Mouse (Mus musculus) MEL (cell line): ENCODE data around the gene 4921517D22Rik. TPM values are rescaled to one million over a fixed set of nuclear protein-coding genes. Genes with fewer than 3 reads are reported as not detected.

Experiments
- DNase-seq: peaks from one replicate; pipeline ENCODE4 v3.0.0; 2011; ENCODE audit warnings: low read depth, low spot score
- H3K27ac ChIP-seq: 2 replicates; pipeline ENCODE4 v1.5.1; 2012; ENCODE audit warnings: low read depth, mild to moderate bottlenecking, control low read depth, low read length, moderate library complexity; ENCODE audit not compliant: control insufficient read depth
- H3K27me3 ChIP-seq, 2 experiments: fragments of 150-350 bp in 1 of 2; sonication (generic) in 1 of 2; 2 replicates each; pipeline ENCODE4 v1.6.1; 2012; ENCODE audit warnings: low read length in 2 of 2, mild to moderate bottlenecking in 2 of 2, improper control_type of control experiment in 1 of 2, moderate library complexity in 1 of 2; ENCODE audit not compliant: insufficient read depth in 2 of 2, control insufficient read depth in 1 of 2
- H3K36me3 ChIP-seq, 2 experiments: 2 replicates each; pipeline ENCODE4 v1.6.1; 2012 to 2014; ENCODE audit warnings: low read length in 2 of 2, improper control_type of control experiment in 1 of 2, inconsistent platforms in 1 of 2, mild to moderate bottlenecking in 1 of 2; ENCODE audit not compliant: insufficient read depth in 2 of 2, control insufficient read depth in 1 of 2
- H3K4me1 ChIP-seq, 2 experiments: fragments of 150-350 bp in 1 of 2; sonication (generic) in 1 of 2; 2 replicates each; pipeline ENCODE4 v1.6.1; 2012; ENCODE audit warnings: low read length in 2 of 2, improper control_type of control experiment in 1 of 2, mild to moderate bottlenecking in 1 of 2; ENCODE audit not compliant: insufficient read depth in 2 of 2, control insufficient read depth in 1 of 2
- H3K4me3 ChIP-seq, 2 experiments: fragments of 150-350 bp in 1 of 2; sonication (generic) in 1 of 2; 2 replicates each; pipeline ENCODE4 v1.5.1; 2012; ENCODE audit warnings: low read depth in 2 of 2, low read length in 2 of 2, mild to moderate bottlenecking in 2 of 2, moderate library complexity in 2 of 2, control low read depth in 1 of 2, improper control_type of control experiment in 1 of 2; ENCODE audit not compliant: control insufficient read depth in 1 of 2, insufficient read depth in 1 of 2
- H3K79me2 ChIP-seq: 2 replicates; pipeline ENCODE4 v1.6.1; 2012; ENCODE audit warnings: mild to moderate bottlenecking, low read length, moderate library complexity; ENCODE audit not compliant: control insufficient read depth, poor library complexity, insufficient read depth
- H3K9ac ChIP-seq: 2 replicates; pipeline ENCODE4 v1.6.1; 2012; ENCODE audit warnings: low read depth, mild to moderate bottlenecking, control low read depth, low read length, moderate library complexity; ENCODE audit not compliant: control insufficient read depth, poor library complexity, severe bottlenecking
- H3K9me3 ChIP-seq: fragments of 150-350 bp; sonication (generic); replicated peaks from 2 replicates; pipeline ENCODE4 v1.6.1; 2012; ENCODE audit warnings: mild to moderate bottlenecking, low read length, improper control_type of control experiment, moderate library complexity; ENCODE audit not compliant: insufficient read depth
- CHD1 ChIP-seq: IDR thresholded peaks from 2 replicates; pipeline ENCODE4 v1.6.1; 2012; ENCODE audit warnings: low read depth, mild to moderate bottlenecking, inconsistent platforms, low read length, improper control_type of control experiment
- CTCF ChIP-seq, 3 experiments: IDR thresholded peaks in 2 of 3; conservative IDR thresholded peaks in 1 of 3; 2 replicates each; pipeline ENCODE4 v1.5.1; 2011 to 2012; ENCODE audit warnings: low read length in 3 of 3, low read depth in 2 of 3, mild to moderate bottlenecking in 2 of 3, improper control_type of control experiment in 1 of 3, inconsistent platforms in 1 of 3, mixed read lengths in 1 of 3, moderate library complexity in 1 of 3; ENCODE audit not compliant: control insufficient read depth in 1 of 3, insufficient read depth in 1 of 3, poor library complexity in 1 of 3, severe bottlenecking in 1 of 3
- E2F4 ChIP-seq: IDR thresholded peaks from 2 replicates; pipeline ENCODE4 v1.6.1; 2011; ENCODE audit warnings: low read depth, low read length, improper control_type of control experiment, borderline replicate concordance
- EP300 ChIP-seq, 2 experiments: IDR thresholded peaks; 2 replicates each; pipeline ENCODE4 v1.6.1; 2011; ENCODE audit warnings: improper control_type of control experiment in 2 of 2, low read length in 2 of 2, low read depth in 1 of 2, mild to moderate bottlenecking in 1 of 2
- ETS1 ChIP-seq: IDR thresholded peaks from 2 replicates; pipeline ENCODE4 v1.6.1; 2012; ENCODE audit warnings: low read depth, mild to moderate bottlenecking, inconsistent platforms, low read length, improper control_type of control experiment, moderate library complexity
- GABPA ChIP-seq: IDR thresholded peaks from 2 replicates; pipeline ENCODE4 v1.6.1; 2012; ENCODE audit warnings: low read depth, mild to moderate bottlenecking, inconsistent platforms, low read length, improper control_type of control experiment, moderate library complexity
- JUND ChIP-seq: IDR thresholded peaks from 2 replicates; pipeline ENCODE4 v1.6.1; 2011; ENCODE audit warnings: low read depth, mild to moderate bottlenecking, improper control_type of control experiment, low read length
- KAT2A ChIP-seq: conservative IDR thresholded peaks from 2 replicates; pipeline ENCODE4 v1.6.1; 2012; ENCODE audit warnings: low read depth, low read length, improper control_type of control experiment, inconsistent platforms
- MAFK ChIP-seq: IDR thresholded peaks from 2 replicates; pipeline ENCODE4 v1.6.1; 2011; ENCODE audit warnings: low read depth, mild to moderate bottlenecking, low read length, improper control_type of control experiment, borderline replicate concordance
- MAX ChIP-seq: IDR thresholded peaks from 2 replicates; pipeline ENCODE4 v1.6.1; 2011; ENCODE audit warnings: low read length, improper control_type of control experiment
- MEF2A ChIP-seq: IDR thresholded peaks from 2 replicates; pipeline ENCODE4 v1.6.1; 2014; ENCODE audit warnings: low read depth, mild to moderate bottlenecking, inconsistent platforms, low read length, improper control_type of control experiment; ENCODE audit not compliant: poor library complexity, insufficient replicate concordance, severe bottlenecking; ENCODE audit errors: extremely low read depth
- MXI1 ChIP-seq: IDR thresholded peaks from 2 replicates; pipeline ENCODE4 v1.6.1; 2011; ENCODE audit warnings: mild to moderate bottlenecking, low read depth, low read length, improper control_type of control experiment
- MYB ChIP-seq: IDR thresholded peaks from 2 replicates; pipeline ENCODE4 v1.6.1; 2011; ENCODE audit warnings: mild to moderate bottlenecking, low read depth, low read length, improper control_type of control experiment
- MYC ChIP-seq: IDR thresholded peaks from 2 replicates; pipeline ENCODE4 v1.6.1; 2011; ENCODE audit warnings: low read depth, mild to moderate bottlenecking, low read length, improper control_type of control experiment, moderate library complexity
- NELFE ChIP-seq: IDR thresholded peaks from 2 replicates; pipeline ENCODE4 v1.6.1; 2011; ENCODE audit warnings: low read depth, low read length, improper control_type of control experiment
- POLR2A ChIP-seq, 2 experiments: IDR thresholded peaks; 2 replicates each; pipeline ENCODE4 v1.6.1; 2011 to 2012; ENCODE audit warnings: low read length in 2 of 2, mild to moderate bottlenecking in 2 of 2, control low read depth in 1 of 2, improper control_type of control experiment in 1 of 2, low read depth in 1 of 2, moderate library complexity in 1 of 2; ENCODE audit not compliant: control insufficient read depth in 1 of 2, insufficient read depth in 1 of 2, poor library complexity in 1 of 2
- RAD21 ChIP-seq: IDR thresholded peaks from 2 replicates; pipeline ENCODE4 v1.6.1; 2011; ENCODE audit warnings: mild to moderate bottlenecking, low read depth, low read length, improper control_type of control experiment
- RCOR1 ChIP-seq: IDR thresholded peaks from 2 replicates; pipeline ENCODE4 v1.6.1; 2012; ENCODE audit warnings: low read depth, mild to moderate bottlenecking, inconsistent platforms, low read length, improper control_type of control experiment
- SMC3 ChIP-seq: IDR thresholded peaks from 2 replicates; pipeline ENCODE4 v1.6.1; 2011; ENCODE audit warnings: low read depth, low read length, improper control_type of control experiment
- TAL1 ChIP-seq: IDR thresholded peaks from 2 replicates; pipeline ENCODE4 v1.6.1; 2012; ENCODE audit warnings: mild to moderate bottlenecking, inconsistent platforms, low read length, moderate library complexity, mixed read lengths
- TBP ChIP-seq: IDR thresholded peaks from 2 replicates; pipeline ENCODE4 v1.8.0; 2011; ENCODE audit warnings: low read depth, low read length, improper control_type of control experiment
- USF1 ChIP-seq: IDR thresholded peaks from 2 replicates; pipeline ENCODE4 v1.6.1; 2014; ENCODE audit warnings: low read depth, mild to moderate bottlenecking, inconsistent platforms, low read length, improper control_type of control experiment, moderate library complexity
- USF2 ChIP-seq, 2 experiments: IDR thresholded peaks; 2 replicates each; pipeline ENCODE4 v1.6.1; 2011 to 2012; ENCODE audit warnings: improper control_type of control experiment in 2 of 2, low read length in 2 of 2, borderline replicate concordance in 1 of 2, inconsistent platforms in 1 of 2, low read depth in 1 of 2, mild to moderate bottlenecking in 1 of 2; ENCODE audit not compliant: insufficient read depth in 1 of 2
- ZC3H11A ChIP-seq: IDR thresholded peaks from 2 replicates; pipeline ENCODE4 v1.6.1; 2012; ENCODE audit warnings: low read depth, mild to moderate bottlenecking, inconsistent platforms, low read length, improper control_type of control experiment
- ZKSCAN1 ChIP-seq: IDR thresholded peaks from 2 replicates; pipeline ENCODE4 v1.6.1; 2012; ENCODE audit warnings: low read depth, mild to moderate bottlenecking, inconsistent platforms, low read length, improper control_type of control experiment, moderate library complexity
- ZMIZ1 ChIP-seq: IDR thresholded peaks from 2 replicates; pipeline ENCODE4 v1.6.1; 2012; ENCODE audit warnings: low read depth, mild to moderate bottlenecking, inconsistent platforms, low read length, improper control_type of control experiment, moderate library complexity
- polyA plus RNA-seq, 2 experiments: library from polyadenylated mRNA; stranded (reverse) in 1 of 2; unstranded in 1 of 2; fragments of >175 nt in 1 of 2; fragments of >200 nt in 1 of 2; gene quantifications; 2 replicates each; pipeline versions ENCODE4 v1.2.1 to v1.2.4; 2012; ENCODE audit warnings: low replicate concordance in 2 of 2, low read depth in 1 of 2; ENCODE audit not compliant: insufficient read length in 2 of 2, insufficient read depth in 1 of 2, missing spikeins in 1 of 2
- total RNA-seq: library from RNA; depleted of rRNA; stranded (reverse); fragments of 300-350 nt; gene quantifications from 2 replicates; pipeline ENCODE4 v1.2.3, GENCODE M21; 2012

The 4921517D22Rik gene
- total and polyA plus RNA-seq, 3 experiments, result not detected

GRCm38 (mm10) chr13:59728378-59729093, 34.6 kb upstream of the 4921517D22Rik start:
- Histone ChIP-seq H3K27me3 (no peaks in the 10 kb centered on the region), H3K9ac (0 out of 2 replicates have a peak overlapping the region, but pooled peaks have one; percentile 16), H3K4me1 (peaks cover 0 to 2% of the 10 kb centered on the region in 2 experiments; a peak in 1 of 4 replicates), H3K4me3 (no peak overlapping the region)
- DNase-seq, result peak; percentile 90
- peak; percentile 93 to 97 (median 97) for TF ChIP-seq CTCF (IDR thresholded peaks at IDR 0.05 in 2 of 3, conservative IDR thresholded peaks at IDR 0.05 in 1 of 3; ENCODE audit: control insufficient read depth in 1 of 3, insufficient read depth in 1 of 3, low read depth in 2 of 3, low read length in 3 of 3, poor library complexity in 1 of 3, severe bottlenecking in 1 of 3)
- TF ChIP-seq MAFK, result no peak
- TF ChIP-seq MXI1, result no peak
- no peak for TF ChIP-seq ZKSCAN1
- TF ChIP-seq EP300 (IDR thresholded peaks at IDR 0.05; ENCODE audit: low read depth in 1 of 2, low read length in 2 of 2), result no peak
- no peak for TF ChIP-seq MAX
- no peak for TF ChIP-seq ZMIZ1
- TF ChIP-seq TAL1, result no peak
- no peak for TF ChIP-seq MYB
- TF ChIP-seq KAT2A, result no peak
- TF ChIP-seq ETS1, result no peak
- peak; percentile 89 for TF ChIP-seq SMC3
- no peak for TF ChIP-seq MYC
- TF ChIP-seq MEF2A, result no peak
- no peak for TF ChIP-seq JUND
- TF ChIP-seq NELFE, result no peak
- no peak for TF ChIP-seq USF1
- TF ChIP-seq RCOR1, result no peak
- TF ChIP-seq ZC3H11A, result peak; percentile 89
- TF ChIP-seq GABPA, result no peak
- no peak for TF ChIP-seq USF2 (IDR thresholded peaks at IDR 0.05; ENCODE audit: borderline replicate concordance in 1 of 2, insufficient read depth in 1 of 2, low read depth in 1 of 2, low read length in 2 of 2)
- no peak for TF ChIP-seq E2F4
- no peak for TF ChIP-seq TBP
- peak; percentile 98 for TF ChIP-seq RAD21
- no peak for TF ChIP-seq POLR2A (IDR thresholded peaks at IDR 0.05; ENCODE audit: control insufficient read depth in 1 of 2, insufficient read depth in 1 of 2, low read depth in 1 of 2, low read length in 2 of 2, poor library complexity in 1 of 2)
- no peak for TF ChIP-seq CHD1
- TF ChIP-seq, all 39 proteins: peak for 4
- H3K27ac ChIP-seq, result no peak overlapping the region
- H3K36me3 ChIP-seq, result no peaks in the 10 kb centered on the region
- H3K9me3 ChIP-seq, result no peaks in the 10 kb centered on the region
- H3K79me2 ChIP-seq, result no peaks in the 10 kb centered on the region
